Mouse (Mus musculus): ENCODE measurements around the gene Hfm1.

- no peak for TF ChIP-seq TAL1 (IDR thresholded peaks at IDR 0.05; ENCODE audit: low read length)
- TF ChIP-seq GATA1 (IDR thresholded peaks at IDR 0.05; ENCODE audit: low read length), result no peak
Measured at GRCm38 (mm10) chr5:106885517-106885916, 40.6 kb downstream of the Hfm1 start.

Measured in erythroblast, embryonic 14.5 days (primary cell).